Mouse (Mus musculus) yolk sac, embryonic 10.5 days (tissue): ENCODE results near the gene Iqgap2.

Source experiments
- DNase-seq: peaks from one replicate; pipeline ENCODE4 v3.0.0-alpha.2; 2017; ENCODE audit warnings: low spot score

Gene Iqgap2

GRCm38 (mm10) chr13:95617671-95618171 lies 274.0 kb downstream of the Iqgap2 start:
- no peak for DNase-seq

DNA sequence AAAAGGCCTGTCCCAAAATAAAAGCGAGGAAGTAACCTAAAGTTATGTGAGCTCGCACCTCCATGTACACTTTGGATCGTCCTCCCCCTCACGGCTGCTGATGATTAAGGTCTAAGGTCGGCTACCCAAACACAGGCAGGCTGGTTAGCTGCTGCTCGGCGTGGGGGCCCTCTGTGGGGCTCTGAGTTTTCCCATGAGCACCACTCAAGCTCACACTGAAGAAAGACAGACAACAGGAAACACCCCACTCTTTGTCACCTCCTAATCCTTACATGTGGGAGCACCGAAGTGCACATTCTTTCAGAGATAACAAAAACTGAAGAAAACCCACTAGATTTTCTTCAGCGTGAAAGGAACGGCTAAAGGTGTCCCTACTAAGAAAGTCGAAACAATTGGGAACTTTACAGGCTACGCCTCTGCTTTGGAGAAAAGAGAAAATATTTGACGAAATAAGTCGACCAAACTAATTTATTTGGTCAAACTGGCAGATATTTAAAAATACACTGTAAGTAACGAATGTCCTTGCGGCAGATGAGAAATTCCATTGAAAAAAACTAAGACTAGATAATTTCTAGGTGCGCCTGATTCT lies 274.5 kb downstream of the Iqgap2 start:
- DNase-seq, result no peak

DNA sequence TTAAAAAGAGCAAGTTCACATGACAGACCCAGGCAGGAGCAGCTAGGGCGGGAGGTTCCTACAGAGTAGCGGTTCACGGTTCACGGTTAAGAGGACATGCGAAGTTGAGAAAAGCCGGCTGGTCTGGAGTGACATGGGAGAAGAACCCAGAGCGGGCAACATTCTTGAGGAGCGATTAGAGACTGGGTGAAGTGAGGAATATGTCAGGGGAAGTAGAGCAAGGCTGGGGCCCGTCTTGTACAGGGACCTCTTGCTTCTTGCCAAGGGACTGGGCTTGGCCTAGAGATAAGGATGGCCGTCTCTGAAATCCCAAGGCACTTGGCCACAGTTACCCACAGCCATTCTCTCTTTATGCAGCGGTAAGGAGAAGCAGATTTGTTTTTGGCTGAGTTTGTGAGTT lies 275.2 kb downstream of the Iqgap2 start:
- DNase-seq, result no peak

DNA sequence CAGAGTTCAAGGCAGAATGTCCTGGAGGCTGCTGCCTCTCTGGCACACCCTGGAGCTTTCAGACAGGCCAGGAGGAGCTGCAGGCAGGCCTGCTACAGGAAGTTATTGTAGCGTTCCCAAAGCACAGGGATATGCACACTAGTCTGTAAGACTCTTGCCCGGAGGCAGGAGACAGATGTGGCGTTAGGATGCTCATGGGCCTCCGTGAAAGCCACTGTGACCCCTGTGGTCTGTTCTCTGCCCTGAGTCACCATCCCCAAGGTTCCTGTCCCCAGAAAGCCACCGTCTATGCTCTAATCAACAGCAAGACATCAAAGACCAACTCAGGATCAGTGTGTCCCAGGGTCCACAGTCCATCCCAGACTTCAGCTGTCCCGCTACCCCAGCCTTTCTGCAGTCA lies 277.0 kb downstream of the Iqgap2 start:
- DNase-seq, result no peak

- DNase-seq, result no peak
Measured at GRCm38 (mm10) chr13:95612243-95612642, 279.5 kb downstream of the Iqgap2 start.

- DNase-seq, result no peak
Measured at GRCm38 (mm10) chr13:95611752-95612151, 280.0 kb downstream of the Iqgap2 start.

DNA sequence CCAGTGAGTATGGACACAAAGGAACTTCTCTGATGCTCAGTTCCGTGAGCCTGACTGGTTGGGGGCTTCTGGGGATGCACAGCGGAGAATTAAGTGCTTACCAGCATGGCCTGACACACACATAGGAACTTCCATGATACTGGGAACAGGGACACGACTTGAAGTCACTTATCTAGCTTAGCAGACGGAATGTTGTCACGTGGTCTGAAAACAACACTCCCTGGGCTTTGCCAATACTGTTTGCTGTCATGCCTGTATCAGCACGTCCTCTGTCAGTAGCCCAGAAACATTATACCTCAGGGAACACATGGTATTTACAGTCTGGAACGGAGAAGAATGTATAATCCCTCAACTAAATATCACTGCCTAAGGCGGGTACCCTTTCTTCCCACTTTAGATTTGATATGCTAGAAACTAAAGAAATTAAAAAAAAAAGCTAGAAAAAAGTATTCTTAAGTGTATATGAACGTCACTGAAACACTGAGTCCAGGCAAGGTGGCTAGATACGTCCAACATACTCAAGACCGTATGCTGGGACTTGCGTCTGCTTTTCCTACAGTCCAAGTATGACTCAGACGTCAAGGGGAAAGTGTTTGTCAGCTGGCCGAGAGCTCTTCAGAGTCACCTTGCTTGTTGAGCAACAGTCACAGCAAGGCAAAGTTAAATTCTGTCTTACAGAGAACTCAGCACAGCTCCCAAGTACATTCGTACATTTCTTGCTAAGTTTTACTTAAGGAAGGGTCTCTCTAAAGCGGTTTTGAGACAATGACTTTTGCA lies 280.7 kb downstream of the Iqgap2 start:
- DNase-seq, result no peak

DNA sequence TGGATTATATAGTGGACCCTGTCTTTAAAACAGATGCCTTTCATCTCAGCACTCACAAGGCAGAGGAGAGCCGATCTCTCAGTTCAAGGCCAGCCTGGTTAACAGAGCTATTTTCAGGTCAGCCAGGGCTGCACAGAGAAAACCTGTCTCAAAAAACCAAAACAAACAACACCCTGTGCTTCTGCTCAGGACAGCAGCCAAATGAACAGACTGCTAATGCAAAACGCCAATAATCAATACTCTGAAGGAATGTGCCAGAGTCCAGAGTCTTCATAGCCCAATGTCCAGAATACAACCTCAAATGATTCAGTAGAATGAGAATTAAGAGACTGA lies 282.7 kb downstream of the Iqgap2 start:
- no peak for DNase-seq

DNA sequence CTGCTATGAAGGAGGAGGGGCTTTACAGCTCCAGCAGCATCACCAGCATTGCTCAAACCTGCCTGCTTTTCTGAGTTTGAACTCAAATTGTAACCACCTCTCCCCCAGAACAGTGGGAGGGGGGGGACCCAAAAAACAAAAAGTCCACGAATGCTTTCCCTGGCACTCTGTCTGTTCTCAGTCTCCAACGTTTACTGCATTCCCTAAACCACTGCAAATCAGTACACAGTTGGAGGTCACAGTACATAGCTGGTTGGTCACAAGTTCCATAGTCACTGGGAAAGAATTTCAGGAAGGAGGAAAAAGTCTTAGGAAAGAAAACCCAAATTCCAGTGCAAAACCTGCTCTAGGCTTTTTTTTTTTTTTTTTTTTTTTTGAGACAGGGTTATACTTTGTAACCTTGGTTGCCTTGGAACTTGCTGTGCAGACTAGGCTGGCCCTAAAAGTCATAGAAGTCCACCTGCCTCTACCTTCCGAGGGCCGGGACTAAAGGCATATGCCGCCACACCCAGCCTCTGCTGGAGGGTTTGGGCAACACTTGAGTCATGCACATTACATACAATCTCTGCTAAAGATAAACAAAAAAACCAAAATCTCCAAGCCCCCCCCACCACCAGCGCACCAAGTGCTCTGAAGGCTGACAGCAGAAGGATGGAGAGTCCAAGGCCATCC lies 283.2 kb downstream of the Iqgap2 start:
- DNase-seq, result no peak

- DNase-seq, result no peak
Measured at GRCm38 (mm10) chr13:95607019-95607418, 284.7 kb downstream of the Iqgap2 start.

- DNase-seq, result no peak
Measured at GRCm38 (mm10) chr13:95604288-95604687, 287.4 kb downstream of the Iqgap2 start.

DNA sequence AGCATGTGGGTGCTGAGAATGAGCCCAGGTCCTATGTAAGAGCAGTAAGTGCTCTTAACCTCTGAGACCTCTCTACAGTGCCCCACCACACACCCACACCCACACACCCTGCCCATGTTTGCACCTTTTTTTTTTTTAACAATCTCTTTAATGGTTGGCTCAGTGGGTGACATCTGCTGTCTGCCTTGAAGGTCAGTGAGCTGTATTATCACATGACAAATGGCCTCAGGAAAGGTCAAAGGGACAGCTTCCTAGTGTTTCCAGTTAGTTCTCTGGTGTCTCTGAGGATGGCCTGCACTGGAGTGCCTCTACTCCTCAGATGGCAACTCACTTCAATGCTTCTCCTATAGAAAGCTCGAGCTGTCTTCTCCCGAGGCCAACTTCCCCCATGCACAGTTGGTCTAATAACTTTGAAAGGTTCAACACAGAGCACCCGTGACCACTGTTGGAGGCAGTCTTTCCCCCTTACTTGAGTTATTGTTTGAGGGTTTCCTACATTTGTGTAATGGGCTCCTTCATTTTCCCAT lies 291.8 kb downstream of the Iqgap2 start:
- no peak for DNase-seq

- DNase-seq, result no peak
Measured at GRCm38 (mm10) chr13:95598232-95598920, 293.3 kb downstream of the Iqgap2 start.

GRCm38 (mm10) chr13:95597578-95597977 lies 294.1 kb downstream of the Iqgap2 start:
- DNase-seq, result no peak

DNA sequence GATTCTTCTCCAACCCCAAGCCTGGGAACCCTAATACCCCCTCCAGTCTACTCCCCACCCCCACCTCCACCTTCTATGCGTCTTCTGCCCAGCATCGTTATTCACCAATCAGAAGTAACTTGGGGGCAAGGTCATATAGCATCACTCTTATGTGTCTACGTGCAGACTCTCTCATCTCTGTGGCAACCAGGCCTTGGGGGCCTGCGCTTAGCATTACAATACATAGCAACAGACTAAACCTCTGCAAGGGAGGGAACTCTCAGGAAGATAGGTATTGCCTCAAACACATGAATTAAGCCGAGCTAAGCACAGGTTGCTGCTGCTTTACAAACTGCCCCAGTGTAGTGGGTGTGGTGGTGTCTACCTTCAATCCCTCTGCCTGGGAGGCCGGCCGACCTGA lies 295.0 kb downstream of the Iqgap2 start:
- no peak for DNase-seq

DNA sequence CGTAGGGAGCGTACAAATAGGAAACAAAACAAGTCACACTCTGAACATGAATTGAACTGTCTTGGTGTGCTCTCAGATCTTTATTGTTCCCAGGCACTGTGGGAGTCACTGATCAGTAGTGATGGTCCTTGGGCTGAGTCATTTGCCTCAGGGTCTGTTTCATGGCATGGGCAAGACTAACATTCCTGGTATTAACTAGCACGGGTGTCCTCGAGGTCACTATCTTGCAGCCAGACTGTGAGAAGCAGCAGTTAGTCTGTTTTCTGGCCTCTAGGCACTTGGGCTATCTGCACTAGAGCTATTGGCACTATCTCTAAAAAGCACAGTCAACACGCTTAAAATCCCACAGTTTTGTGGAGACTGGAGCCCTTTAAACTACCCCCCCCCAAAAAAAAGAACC lies 295.8 kb downstream of the Iqgap2 start:
- DNase-seq, result no peak

DNA sequence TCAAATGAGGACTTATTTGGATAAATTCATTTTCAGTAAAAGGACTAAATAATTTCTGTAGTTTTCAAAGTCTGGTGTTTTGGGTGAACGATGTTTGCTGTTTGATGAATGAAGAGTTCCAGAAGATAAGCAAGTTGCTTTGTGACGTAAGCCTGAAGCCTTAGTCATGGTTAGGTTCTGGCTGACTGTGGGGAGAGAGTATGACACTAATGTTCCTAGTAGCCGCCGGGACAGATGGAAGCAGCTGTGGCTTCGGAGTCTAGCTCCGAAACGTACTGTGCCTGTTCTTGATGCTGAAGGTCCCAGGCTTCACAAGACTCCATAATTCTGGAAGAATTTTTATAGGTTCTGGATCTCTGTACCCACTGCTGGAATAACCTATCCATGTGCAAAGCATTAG lies 296.3 kb downstream of the Iqgap2 start:
- no peak for DNase-seq

- DNase-seq, result no peak
Measured at GRCm38 (mm10) chr13:95592860-95593259, 298.9 kb downstream of the Iqgap2 start.

- DNase-seq, result no peak
Measured at GRCm38 (mm10) chr13:95591606-95592005, 300.1 kb downstream of the Iqgap2 start.

- DNase-seq, result no peak
Measured at GRCm38 (mm10) chr13:95587628-95588027, 304.1 kb downstream of the Iqgap2 start.

DNA sequence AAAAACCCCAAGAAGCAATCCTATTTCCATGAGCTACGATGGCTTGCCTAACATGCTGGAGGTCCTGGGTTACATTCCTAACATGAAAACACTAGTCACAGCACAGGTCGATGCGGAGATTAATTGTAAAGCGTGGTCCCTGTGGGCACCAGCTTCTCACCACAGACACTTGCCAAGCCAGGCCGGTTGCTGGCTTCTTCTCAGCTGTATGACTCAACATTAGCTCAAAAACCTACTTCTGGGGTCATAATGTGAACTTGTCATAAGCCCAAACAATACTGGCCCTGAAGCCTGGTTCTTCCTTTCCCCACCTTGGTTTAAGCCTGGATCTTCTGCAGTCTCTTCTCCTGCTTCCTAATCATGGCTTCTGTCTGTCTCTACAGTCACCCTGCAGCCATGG lies 306.8 kb downstream of the Iqgap2 start:
- no peak for DNase-seq
